12 mouse cellular contexts compared by ENCODE assay signal in the genomic region with DNA sequence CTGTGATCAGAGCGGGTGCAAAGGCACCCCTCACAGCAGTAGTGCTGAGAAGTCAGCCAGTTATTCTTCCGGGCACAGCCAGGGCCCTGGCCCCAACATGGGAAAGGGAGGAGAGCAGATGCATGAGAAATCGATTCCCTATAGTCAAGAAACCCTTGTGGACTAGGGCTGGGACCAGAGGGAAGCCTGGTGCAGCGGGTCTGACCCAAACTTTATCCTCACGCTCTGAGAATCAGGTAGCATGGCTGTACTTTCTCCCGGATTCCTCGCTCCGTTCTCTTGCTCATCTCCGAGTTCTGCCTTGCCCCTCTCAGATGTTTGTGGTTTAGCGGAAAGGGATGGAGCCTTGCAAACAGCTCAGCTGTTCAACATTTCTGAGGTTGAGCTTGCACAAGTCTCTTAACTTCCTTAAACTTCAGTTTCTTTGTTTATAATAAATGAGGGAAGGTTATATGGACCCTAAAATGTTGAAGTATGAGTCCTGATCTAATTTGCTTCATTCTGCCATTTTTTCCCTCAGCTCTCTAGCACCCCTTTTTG. TPM values are rescaled to one million over a fixed set of nuclear protein-coding genes. Genes with fewer than 3 reads are reported as not detected.
DNase-seq lines count a peak whose midpoint lies in the region; ATAC-seq and TF ChIP-seq lines count a peak whose summit lies in the region.
"Had no signal": no experiment of that assay in that cellular context is flagged by ENCODE, and none has a peak within 500 bp of the region (broad histone marks: within the 10 kb centered on the region; RNA-seq: fewer than 3 reads in every experiment).

No protein-coding gene starts in this region.

- intact Hi-C loops in left cerebral cortex, postnatal 10 days (cut with DNase I), result no loop called here

- peak; percentile 69 to 74 for ATAC-seq in hematopoietic stem cell, adult 5-6 weeks (replicated peaks in 1 of 2; ENCODE audit: insufficient read depth in 1 of 2, low FRiP score in 2 of 2, low TSS enrichment in 1 of 2, low read depth in 1 of 2, poor library complexity in 2 of 2, severe bottlenecking in 2 of 2)
- no peak for ATAC-seq in liver, embryonic 15.5 days (ENCODE audit: insufficient read depth)
- ATAC-seq: forebrain, embryonic 16.5 days had no signal

- no peak overlapping the region for H3K9ac ChIP-seq in liver, embryonic 15.5 days

- peak overlapping the region; percentile 38; the same call in 1 of the 2 replicates for H3K4me2 ChIP-seq in liver, embryonic 15.5 days

- no peaks in the 10 kb centered on the region for H3K36me3 ChIP-seq in kidney, adult 2 months (ENCODE audit: control insufficient read depth, insufficient read depth, low read length)
- no peaks in the 10 kb centered on the region for H3K36me3 ChIP-seq in liver, embryonic 15.5 days (replicated peaks)

- no peaks in the 10 kb centered on the region for H3K9me3 ChIP-seq in liver, embryonic 15.5 days (replicated peaks)

- WGBS in kidney, adult 2 months, result 58% methylated on average over 10 of the region's 10 CpGs
- WGBS in liver, embryonic 15.5 days (ENCODE audit: insufficient replicate concordance), result 14% methylated on average over 10 of the region's 10 CpGs

- no peak for DNase-seq in kidney, adult 2 months
- no peak for DNase-seq in kidney, adult 18-20 months
- DNase-seq in c-Kit-positive CD71-negative TER-119-negative erythroid progenitor cells, embryonic 14.5 days (ENCODE audit: low read depth), result peak; percentile 14
- no peak for DNase-seq in left cerebral cortex, postnatal 10 days (ENCODE audit: extremely low spot score in 1 of 2, low spot score in 2 of 2)
- no peak for DNase-seq in yolk sac, embryonic 10.5 days (ENCODE audit: low spot score)
- no peak for DNase-seq in cerebellum, adult 11-12 months
- DNase-seq: cerebellum, adult 9-11 months; layer of hippocampus, adult 9-11 months; right cerebral cortex, postnatal 4 days had no signal

- no peak for TF ChIP-seq CTCF in kidney, adult 2 months (conservative IDR thresholded peaks at IDR 0.05; ENCODE audit: insufficient read depth, insufficient read length, low read depth, low read length)

- TF ChIP-seq POLR2A in kidney, adult 2 months (IDR thresholded peaks at IDR 0.05; ENCODE audit: low read depth, low read length), result no peak

- peak overlapping the region; percentile 42 for H3K4me3 ChIP-seq in kidney, adult 2 months (ENCODE audit: insufficient read depth, low read depth, low read length)
- H3K4me3 ChIP-seq in liver, embryonic 15.5 days (replicated peaks), result no peak overlapping the region

- no peaks in the 10 kb centered on the region for H3K27me3 ChIP-seq in kidney, adult 2 months (replicated peaks; ENCODE audit: control insufficient read depth, insufficient read depth, low read length)
- H3K27me3 ChIP-seq in liver, embryonic 15.5 days, result peaks cover 18% of the 10 kb centered on the region; the same call in 1 of the 2 replicates

- H3K27ac ChIP-seq in kidney, adult 2 months (ENCODE audit: insufficient read depth, low read depth, low read length), result peak overlapping the region; percentile 6; the same call in 1 of the 2 replicates
- H3K27ac ChIP-seq in liver, embryonic 15.5 days (replicated peaks), result no peak overlapping the region

- H3K4me1 ChIP-seq in kidney, adult 2 months (ENCODE audit: control insufficient read depth, insufficient read depth, low read length), result no peaks in the 10 kb centered on the region
- peaks cover 7% of the 10 kb centered on the region; the same call in 1 of the 2 replicates for H3K4me1 ChIP-seq in liver, embryonic 15.5 days (replicated peaks)

RNA-seq across cellular contexts. Expression of gene Aplnr, which starts 1.6 kb away (rescaled TPM):
- 14.0 and 16.6 TPM in 2 replicates for polyA plus RNA-seq in kidney, adult 2 months (2012; rRNA removed)
- total RNA-seq in hematopoietic stem cell, adult 5-6 weeks (2017), result 0.75 TPM in 1 of 2 replicates, not detected in the other
- 1.6 and 1.8 TPM in 2 replicates for polyA plus RNA-seq in liver, embryonic 15.5 days (2015; fragmentation: Nextera tagmentation; extraction: Ambion mirVana)
- 10 to 100 TPM; 11.5 to 19.2 TPM for total RNA-seq in left cerebral cortex, postnatal 10 days (2021)

RNA-seq across cellular contexts. Expression of gene Lrrc55, which starts 59.3 kb away (rescaled TPM):
- 0.52 and 0.61 TPM in 2 replicates for polyA plus RNA-seq in kidney, adult 2 months (2012; rRNA removed)
- total RNA-seq in hematopoietic stem cell, adult 5-6 weeks (2017), result not detected in 2 replicates
- 0.07 TPM in 2 replicates for polyA plus RNA-seq in liver, embryonic 15.5 days (2015; fragmentation: Nextera tagmentation; extraction: Ambion mirVana)
- 10 to 100 TPM; 55.1 to 56.6 TPM for total RNA-seq in left cerebral cortex, postnatal 10 days (2021)

Comparison
In these comparisons a context has a peak if more than half of its experiments do, and no peak if none do; other contexts are left out.
1. RNA of gene Lrrc55, which starts 59.3 kb away (total RNA-seq): 55.1 to 56.6 TPM in left cerebral cortex, postnatal 10 days; not detected in hematopoietic stem cell, adult 5-6 weeks; every median in the first group is over 10 times any median in the second.